Mouse (Mus musculus) cerebellum, adult (tissue): ENCODE measurements at regions not wholly inside any gene's neighbourhood (a gene's known extent, or its start where the extent isn't known, plus 50 kb on each side); places are given as distances from the start of the nearest gene placed in this dataset.
A peak's percentile ranks its signal among the peaks of the same experiment; 100 is the strongest.

ENCODE experiments used
- ATAC-seq: cut with Nextera tagmentation; 2 replicates; pipeline ENCODE4 v1.9.2; 2017; ENCODE audit warnings: mild to moderate bottlenecking, moderate library complexity, mixed read lengths; ENCODE audit not compliant: insufficient number of reproducible peaks, low FRiP score, low TSS enrichment

GRCm38 (mm10) chr6:55781146-55781545 is 55.5 kb upstream of the Itprid1 start:
- ATAC-seq = no peak

GRCm38 (mm10) chr6:55775527-55775926 is 61.2 kb upstream of the Itprid1 start:
- no peak for ATAC-seq

- no peak for ATAC-seq
Measured at GRCm38 (mm10) chr6:55770341-55770740, 66.4 kb upstream of the Itprid1 start.

- no peak for ATAC-seq
Measured at GRCm38 (mm10) chr6:55755491-55755890, 74.4 kb upstream of the Neurod6 start.

GRCm38 (mm10) chr6:55750831-55751230 is 69.8 kb upstream of the Neurod6 start:
- ATAC-seq = no peak

- no peak for ATAC-seq
Measured at GRCm38 (mm10) chr6:55745859-55746151, 64.7 kb upstream of the Neurod6 start.

GRCm38 (mm10) chr6:55745105-55745858 is 64.2 kb upstream of the Neurod6 start:
- no peak for ATAC-seq

GRCm38 (mm10) chr6:55731301-55731826 is 50.3 kb upstream of the Neurod6 start:
- ATAC-seq = 0 out of 2 replicates have a peak, but pooled peaks have one; percentile 45
